Mouse (Mus musculus): ENCODE measurements around the gene Efna3. TPM values are rescaled to one million over a fixed set of nuclear protein-coding genes. Genes with fewer than 3 reads are reported as not detected.

The Efna3 gene
- polyA plus RNA-seq (2015; fragmentation: Nextera tagmentation; extraction: Ambion mirVana): 62.4 and 72.3 TPM in 2 replicates

DNA sequence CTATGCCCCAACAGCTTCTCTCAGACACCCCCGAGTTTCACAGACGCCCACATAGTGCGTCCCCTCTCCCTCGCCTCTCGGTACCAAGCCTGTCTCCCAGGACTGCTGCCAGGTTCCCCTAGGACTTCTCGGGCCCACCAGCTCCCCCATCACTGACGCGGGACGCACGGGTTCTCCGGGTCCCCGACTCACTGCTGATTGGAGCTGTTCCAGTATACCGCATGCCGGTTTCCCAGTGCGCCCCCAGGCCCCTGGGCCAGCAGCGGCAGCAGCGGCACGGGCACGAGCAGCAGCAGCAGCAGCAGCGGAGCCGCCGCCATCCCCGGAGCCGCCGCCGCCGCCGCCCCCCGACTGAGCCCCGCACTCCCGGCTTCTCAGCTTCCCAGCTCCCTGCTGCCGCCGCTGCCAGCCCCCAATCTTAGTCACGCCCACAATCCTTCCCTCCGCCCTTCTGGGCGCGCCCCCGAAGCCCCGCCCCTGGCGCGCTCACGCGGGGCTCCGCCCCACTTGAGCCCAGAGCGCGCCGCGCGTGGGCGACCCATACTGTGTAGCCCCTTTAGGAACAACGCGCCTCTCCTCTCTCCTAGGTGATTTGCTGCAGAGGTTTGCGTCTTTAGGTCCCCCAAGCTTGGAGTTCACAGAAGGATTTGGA lies at the start of gene Efna3:
Gene Efna3, minus strand, starts transcription at position 452 of the 652 bp plus-strand sequence.
- peak within 1 kb of the TSS; percentile 86 for H3K4me2 ChIP-seq
- no peaks in the 10 kb centered on the region for H3K36me3 ChIP-seq
- H3K27me3 ChIP-seq: peaks cover 4% of the 10 kb centered on the region; the same call in 1 of the 2 replicates
- peak; percentile 36 for ATAC-seq (ENCODE audit: low FRiP score, low read depth)
- peak within 1 kb of the TSS; percentile 91 for H3K27ac ChIP-seq (replicated peaks)
- H3K4me3 ChIP-seq: peak within 1 kb of the TSS; percentile 66
- H3K9me3 ChIP-seq: no peaks in the 10 kb centered on the region
- peaks cover 45% of the 10 kb centered on the region for H3K4me1 ChIP-seq (replicated peaks)
- peak within 1 kb of the TSS; percentile 74 for H3K9ac ChIP-seq
- WGBS: under 1% methylated on average over 49 of the region's 53 CpGs

DNA sequence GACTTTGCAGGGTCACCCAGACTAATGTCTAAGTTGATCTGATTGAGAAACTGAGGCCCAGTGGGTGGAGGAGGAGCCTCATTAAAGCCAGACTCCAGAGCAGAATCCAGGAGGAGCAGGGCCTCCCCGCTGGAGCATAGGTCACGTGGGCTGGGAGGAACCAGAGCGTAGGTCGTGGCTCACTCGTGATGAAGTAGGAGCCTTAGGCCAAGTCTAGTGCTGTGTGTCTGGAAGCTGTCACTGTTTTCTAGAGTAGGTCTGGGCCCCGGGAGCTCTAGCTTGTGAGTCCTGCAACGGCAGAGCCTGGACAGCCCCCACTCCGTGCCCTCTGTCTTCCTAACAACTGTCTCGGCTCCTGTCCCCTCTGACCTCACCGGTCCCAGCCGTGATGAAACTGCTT lies 44.6 kb upstream of the Efna3 start:
- WGBS: 73% methylated on average over 11 of the region's 11 CpGs
- no peaks in the 10 kb centered on the region for H3K27me3 ChIP-seq
- no peak overlapping the region for H3K4me2 ChIP-seq
- no peaks in the 10 kb centered on the region for H3K36me3 ChIP-seq
- no peaks in the 10 kb centered on the region for H3K9me3 ChIP-seq
- H3K4me1 ChIP-seq (replicated peaks): no peaks in the 10 kb centered on the region
- no peak for ATAC-seq (ENCODE audit: low FRiP score, low read depth)
- H3K9ac ChIP-seq: no peak overlapping the region
- H3K27ac ChIP-seq (replicated peaks): no peak overlapping the region
- no peak overlapping the region for H3K4me3 ChIP-seq

DNA sequence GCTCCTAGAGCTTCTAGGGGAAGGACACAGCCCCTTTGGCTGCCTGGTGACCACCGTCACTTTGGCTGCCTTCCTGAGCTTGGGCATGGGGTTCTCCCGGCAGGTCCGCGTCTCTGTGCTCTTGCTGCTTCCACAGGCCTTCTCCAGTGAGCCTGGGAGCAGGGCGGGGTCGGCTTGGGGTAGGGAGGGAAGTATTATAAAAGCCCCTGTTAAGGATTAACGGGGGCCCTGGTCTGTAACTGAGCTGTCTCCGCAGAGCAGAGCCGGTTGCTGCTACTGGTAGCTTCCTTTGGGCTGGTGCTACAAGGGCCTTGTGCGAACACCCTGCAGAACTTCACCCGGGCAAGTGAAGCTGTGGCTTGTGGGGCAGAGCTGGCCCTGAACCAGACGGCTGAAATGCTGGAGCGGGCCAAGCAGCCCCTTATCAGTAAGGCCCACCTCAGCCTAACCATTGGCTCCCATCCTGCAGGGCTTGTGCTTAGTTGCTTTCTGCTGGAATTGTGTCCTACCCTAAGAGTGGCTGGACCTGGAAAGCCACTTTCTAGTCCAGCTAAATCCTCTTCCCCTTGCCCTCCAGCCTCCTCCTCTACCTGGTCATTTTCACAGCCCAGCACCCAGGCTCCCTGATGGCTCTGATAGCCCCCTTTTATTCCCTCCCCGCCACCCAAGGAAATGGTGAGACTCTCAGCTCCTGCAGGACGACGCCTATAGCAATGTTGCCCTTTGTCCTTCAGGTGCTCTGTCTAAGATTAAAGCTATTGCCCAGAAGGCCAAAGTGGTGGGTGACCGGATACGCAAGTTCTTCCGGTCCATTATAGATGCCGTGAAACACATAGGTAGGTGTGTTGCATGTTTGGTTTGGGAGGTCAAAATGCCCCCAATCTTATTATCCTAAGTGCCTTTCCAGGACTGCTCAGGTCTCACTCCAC lies 43.0 kb upstream of the Efna3 start:
- Histone ChIP-seq H3K4me2 (no peak overlapping the region), H3K27me3 (no peaks in the 10 kb centered on the region), H3K4me1 (replicated peaks) (no peaks in the 10 kb centered on the region), H3K9me3 (no peaks in the 10 kb centered on the region), H3K4me3 (no peak overlapping the region), H3K27ac (replicated peaks) (no peak overlapping the region), H3K36me3 (no peaks in the 10 kb centered on the region), H3K9ac (no peak overlapping the region)
- WGBS: 74% methylated on average over 20 of the region's 20 CpGs
- ATAC-seq (ENCODE audit: low FRiP score, low read depth): no peak

DNA sequence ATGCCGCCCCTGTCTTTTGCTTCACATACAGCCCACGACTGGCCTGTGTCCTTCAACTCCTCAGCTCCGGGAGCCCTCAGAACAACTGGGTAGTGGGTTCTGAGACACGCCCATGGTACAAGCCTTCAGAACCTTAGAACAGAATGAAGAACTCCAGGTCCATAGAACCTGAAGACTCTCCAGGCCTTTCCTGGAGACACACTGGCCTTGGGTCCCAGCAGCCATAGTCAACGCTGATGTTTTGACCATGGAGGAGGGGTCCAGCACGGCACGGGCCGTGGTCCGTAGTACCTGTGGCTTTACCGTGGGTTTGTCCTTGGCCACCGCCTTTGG lies 42.4 kb upstream of the Efna3 start, which contains the start of gene Dcst1:
Gene Dcst1, minus strand, starts transcription at position 101 of the 333 bp plus-strand sequence.
- no peak within 1 kb of the TSS for H3K4me3 ChIP-seq
- no peaks in the 10 kb centered on the region for H3K27me3 ChIP-seq
- no peak for ATAC-seq (ENCODE audit: low FRiP score, low read depth)
- 82% methylated on average over 11 of the region's 11 CpGs for WGBS
- no peak within 1 kb of the TSS for H3K27ac ChIP-seq (replicated peaks)
- H3K4me2 ChIP-seq: no peak within 1 kb of the TSS
- H3K36me3 ChIP-seq: no peaks in the 10 kb centered on the region
- no peaks in the 10 kb centered on the region for H3K4me1 ChIP-seq (replicated peaks)
- no peaks in the 10 kb centered on the region for H3K9me3 ChIP-seq
- H3K9ac ChIP-seq: no peak within 1 kb of the TSS

DNA sequence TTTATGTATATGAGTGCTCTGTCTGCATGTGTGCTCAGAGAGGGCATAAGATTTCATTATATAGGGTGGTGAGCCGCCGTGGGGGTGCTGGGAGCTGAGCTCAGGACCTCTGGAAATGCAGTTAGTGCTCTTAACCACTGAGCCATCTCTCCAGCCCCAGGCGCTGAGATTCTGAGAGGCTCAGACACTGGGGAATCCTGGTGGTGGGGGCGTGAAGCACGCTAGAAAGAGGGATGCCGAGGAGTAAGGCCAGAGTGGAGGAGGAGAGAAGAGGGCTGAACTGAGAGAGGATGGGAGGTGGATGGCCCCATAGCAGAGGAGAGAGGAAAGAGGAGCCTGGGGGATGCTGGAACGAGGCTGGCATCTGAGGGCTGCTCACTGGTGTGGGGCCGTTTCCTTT lies 41.9 kb upstream of the Efna3 start:
- WGBS: 57% methylated on average over 8 of the region's 8 CpGs
- H3K4me1 ChIP-seq (replicated peaks): no peaks in the 10 kb centered on the region

DNA sequence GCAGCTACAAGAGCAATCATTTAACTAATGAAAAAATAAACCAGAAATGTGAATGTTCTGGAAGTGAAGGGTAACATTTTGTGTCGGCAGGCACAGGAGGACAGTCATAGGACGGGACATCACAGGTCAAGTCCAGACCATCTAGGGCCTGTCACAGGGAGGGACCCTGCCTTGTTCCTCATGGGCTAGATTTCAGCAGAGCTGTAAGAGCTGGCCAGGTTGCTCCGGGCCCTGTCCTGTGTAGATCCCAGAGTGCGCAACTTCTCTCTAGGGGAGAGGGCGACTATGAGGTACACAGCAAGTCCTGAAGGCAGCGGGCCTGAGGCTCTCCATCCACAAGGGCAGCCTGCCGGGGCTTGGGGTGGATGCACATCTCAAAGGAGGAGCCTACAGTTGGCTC lies 38.9 kb upstream of the Efna3 start, which contains the start of gene Dcst2:
Gene Dcst2, plus strand, starts transcription at position 301 of the 400 bp plus-strand sequence.
- H3K9me3 ChIP-seq: no peaks in the 10 kb centered on the region
- H3K4me1 ChIP-seq (replicated peaks): no peaks in the 10 kb centered on the region
- ATAC-seq (ENCODE audit: low FRiP score, low read depth): no peak
- H3K4me2 ChIP-seq: no peak within 1 kb of the TSS
- no peak within 1 kb of the TSS for H3K4me3 ChIP-seq
- WGBS: 91% methylated on average over 7 of the region's 7 CpGs
- H3K27ac ChIP-seq (replicated peaks): no peak within 1 kb of the TSS
- no peaks in the 10 kb centered on the region for H3K27me3 ChIP-seq
- H3K36me3 ChIP-seq: no peaks in the 10 kb centered on the region
- H3K9ac ChIP-seq: no peak within 1 kb of the TSS

More for the DNA sequence above, 41.9 kb upstream of the Efna3 start:
- Histone ChIP-seq H3K4me3 (no peak overlapping the region), H3K27ac (replicated peaks) (no peak overlapping the region), H3K4me2 (no peak overlapping the region), H3K36me3 (no peaks in the 10 kb centered on the region), H3K9ac (no peak overlapping the region), H3K27me3 (no peaks in the 10 kb centered on the region), H3K9me3 (no peaks in the 10 kb centered on the region)
- ATAC-seq (ENCODE audit: low FRiP score, low read depth): no peak

DNA sequence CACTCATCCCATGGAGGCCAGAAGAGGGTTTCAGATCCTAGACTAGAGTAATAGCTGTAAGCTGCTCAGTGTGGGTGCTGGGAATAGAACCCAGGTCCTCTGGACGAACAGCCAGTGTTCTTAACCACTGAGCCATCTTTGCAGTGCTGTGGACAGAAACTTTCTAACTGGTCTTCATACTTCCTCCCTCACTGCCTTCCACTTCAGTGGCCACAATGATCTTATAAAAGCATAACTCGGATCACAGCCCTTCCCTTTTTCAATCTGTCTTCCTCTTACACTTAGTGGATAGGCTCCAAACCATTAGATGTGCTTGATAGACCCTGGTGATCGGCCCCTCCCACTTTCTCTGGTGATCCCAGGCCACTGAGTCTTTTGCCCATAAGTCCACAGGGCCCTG lies 37.5 kb upstream of the Efna3 start:
- H3K4me3 ChIP-seq: no peak overlapping the region
- H3K27me3 ChIP-seq: no peaks in the 10 kb centered on the region
- WGBS: 84% methylated on average over 3 of the region's 3 CpGs
- no peak overlapping the region for H3K9ac ChIP-seq
- H3K4me2 ChIP-seq: no peak overlapping the region
- no peaks in the 10 kb centered on the region for H3K9me3 ChIP-seq
- H3K4me1 ChIP-seq (replicated peaks): no peaks in the 10 kb centered on the region
- H3K36me3 ChIP-seq: no peaks in the 10 kb centered on the region
- ATAC-seq (ENCODE audit: low FRiP score, low read depth): no peak
- no peak overlapping the region for H3K27ac ChIP-seq (replicated peaks)

DNA sequence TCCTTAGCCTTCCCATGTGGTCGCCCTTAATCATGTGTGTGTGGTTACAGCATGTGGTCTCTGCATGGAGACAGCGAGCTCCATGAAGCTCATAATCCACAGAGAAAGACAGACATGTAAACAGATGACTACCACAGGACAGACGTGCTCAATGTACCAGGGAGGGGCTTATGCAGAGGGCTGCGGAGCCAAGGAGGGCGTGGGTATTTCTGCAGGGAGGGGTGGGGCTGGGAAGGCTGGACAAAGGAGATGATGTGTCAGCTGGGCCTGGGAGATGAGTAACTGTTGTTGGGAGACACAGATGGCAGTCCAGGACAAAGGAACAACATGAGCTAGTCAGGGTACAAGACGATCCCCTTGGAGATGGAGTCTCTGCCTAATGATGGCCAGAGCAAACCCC lies 36.9 kb upstream of the Efna3 start:
- no peak for ATAC-seq (ENCODE audit: low FRiP score, low read depth)
- WGBS: 60% methylated on average over 6 of the region's 6 CpGs
- no peak overlapping the region for H3K9ac ChIP-seq

DNA sequence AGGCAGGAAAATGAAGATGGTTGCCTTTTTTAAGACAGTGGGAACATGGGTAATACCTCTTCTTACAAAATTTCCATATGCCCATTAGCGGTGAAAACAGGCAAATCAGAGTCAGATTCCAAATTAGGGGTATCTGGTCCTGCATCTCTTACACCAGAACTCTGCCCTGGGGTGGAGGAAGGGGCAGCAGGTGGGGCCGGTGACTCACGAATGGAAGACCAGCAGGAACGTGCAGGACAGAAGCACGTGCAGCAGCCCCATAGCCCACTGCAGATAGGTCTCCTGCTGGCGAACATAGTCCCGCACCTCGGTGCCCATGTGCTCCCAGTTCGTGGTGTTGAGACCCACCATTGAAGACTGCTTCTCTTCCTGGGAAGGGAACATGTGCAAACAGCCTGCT lies 33.3 kb upstream of the Efna3 start:
- H3K4me1 ChIP-seq (replicated peaks): no peaks in the 10 kb centered on the region
- no peak overlapping the region for H3K9ac ChIP-seq
- no peak overlapping the region for H3K4me2 ChIP-seq
- ATAC-seq (ENCODE audit: low FRiP score, low read depth): no peak
- no peaks in the 10 kb centered on the region; the same call in 1 of the 2 replicates for H3K27me3 ChIP-seq
- H3K36me3 ChIP-seq: no peaks in the 10 kb centered on the region
- H3K9me3 ChIP-seq: no peaks in the 10 kb centered on the region
- no peak overlapping the region for H3K4me3 ChIP-seq
- WGBS: 65% methylated on average over 9 of the region's 9 CpGs
- H3K27ac ChIP-seq (replicated peaks): no peak overlapping the region

More for the DNA sequence above, 36.9 kb upstream of the Efna3 start:
- H3K27me3 ChIP-seq: no peaks in the 10 kb centered on the region
- no peaks in the 10 kb centered on the region for H3K4me1 ChIP-seq (replicated peaks)
- no peaks in the 10 kb centered on the region for H3K9me3 ChIP-seq
- no peaks in the 10 kb centered on the region for H3K36me3 ChIP-seq
- no peak overlapping the region for H3K4me3 ChIP-seq
- no peak overlapping the region for H3K4me2 ChIP-seq
- H3K27ac ChIP-seq (replicated peaks): no peak overlapping the region

DNA sequence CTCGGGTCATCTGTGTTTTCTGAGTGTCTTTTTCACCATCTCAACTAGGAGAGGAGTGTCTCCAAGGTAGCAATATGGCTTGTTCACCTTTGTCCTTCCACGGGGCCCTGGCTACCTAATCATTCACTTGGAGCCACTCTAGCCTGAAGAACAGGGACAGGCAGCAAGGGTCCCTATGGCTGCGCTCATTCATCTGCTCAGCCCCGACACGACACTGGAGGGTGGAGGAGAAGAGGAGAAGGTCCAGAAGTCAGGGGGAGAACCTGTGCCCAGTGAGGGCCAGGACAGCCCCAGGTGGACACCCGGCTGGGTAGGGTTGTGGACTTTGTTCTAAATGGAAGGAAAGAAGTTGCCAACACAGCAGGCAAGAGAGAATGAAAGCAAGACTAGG lies 32.7 kb upstream of the Efna3 start:
- H3K27ac ChIP-seq (replicated peaks): no peak overlapping the region
- H3K9ac ChIP-seq: no peak overlapping the region
- no peak overlapping the region for H3K4me2 ChIP-seq
- H3K4me3 ChIP-seq: no peak overlapping the region
- WGBS: 77% methylated on average over 6 of the region's 6 CpGs
- no peaks in the 10 kb centered on the region for H3K9me3 ChIP-seq
- no peaks in the 10 kb centered on the region; the same call in 1 of the 2 replicates for H3K27me3 ChIP-seq
- peaks cover 4% of the 10 kb centered on the region for H3K4me1 ChIP-seq (replicated peaks)
- no peak for ATAC-seq (ENCODE audit: low FRiP score, low read depth)
- H3K36me3 ChIP-seq: no peaks in the 10 kb centered on the region

DNA sequence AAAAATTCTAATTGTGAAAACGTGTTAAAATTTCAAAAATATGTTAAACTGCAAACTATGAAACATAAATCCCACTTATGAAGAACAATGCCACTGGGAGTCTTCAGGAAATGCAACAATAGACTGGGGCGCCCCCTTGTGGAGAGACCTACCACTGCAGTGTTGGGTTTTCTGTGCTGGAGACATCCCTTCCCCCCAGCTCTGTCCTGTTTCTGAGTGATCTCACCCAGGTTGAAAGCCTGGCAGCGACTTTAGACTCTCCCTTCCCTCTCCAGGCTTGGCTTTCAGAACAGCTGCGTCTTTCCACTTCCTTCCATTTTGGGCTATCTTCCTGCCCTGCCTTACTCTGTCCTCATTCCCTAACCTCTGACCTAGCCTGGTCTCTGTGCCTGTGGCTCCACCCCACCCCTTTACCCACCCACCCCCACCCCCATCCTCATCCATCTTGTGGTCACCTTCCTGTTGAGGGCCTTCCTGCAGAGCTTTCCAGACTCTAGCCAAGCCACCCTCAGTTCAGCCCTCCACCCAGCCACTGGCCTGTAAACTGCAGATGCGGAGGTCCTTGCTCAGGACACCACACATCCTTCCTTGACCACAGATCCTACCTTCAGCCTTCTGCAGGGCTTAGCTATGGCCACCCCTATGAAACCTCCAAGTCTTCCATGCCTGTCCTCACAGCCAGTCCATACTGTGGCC lies 32.2 kb upstream of the Efna3 start:
- no peaks in the 10 kb centered on the region for H3K9me3 ChIP-seq
- H3K9ac ChIP-seq: no peak overlapping the region
- no peak overlapping the region for H3K4me3 ChIP-seq
- H3K4me2 ChIP-seq: no peak overlapping the region
- peaks cover 7% of the 10 kb centered on the region for H3K4me1 ChIP-seq (replicated peaks)
- 16% methylated on average over 5 of the region's 5 CpGs for WGBS
- H3K27me3 ChIP-seq: no peaks in the 10 kb centered on the region; the same call in 1 of the 2 replicates
- no peaks in the 10 kb centered on the region for H3K36me3 ChIP-seq
- no peak overlapping the region for H3K27ac ChIP-seq (replicated peaks)
- ATAC-seq (ENCODE audit: low FRiP score, low read depth): no peak

DNA sequence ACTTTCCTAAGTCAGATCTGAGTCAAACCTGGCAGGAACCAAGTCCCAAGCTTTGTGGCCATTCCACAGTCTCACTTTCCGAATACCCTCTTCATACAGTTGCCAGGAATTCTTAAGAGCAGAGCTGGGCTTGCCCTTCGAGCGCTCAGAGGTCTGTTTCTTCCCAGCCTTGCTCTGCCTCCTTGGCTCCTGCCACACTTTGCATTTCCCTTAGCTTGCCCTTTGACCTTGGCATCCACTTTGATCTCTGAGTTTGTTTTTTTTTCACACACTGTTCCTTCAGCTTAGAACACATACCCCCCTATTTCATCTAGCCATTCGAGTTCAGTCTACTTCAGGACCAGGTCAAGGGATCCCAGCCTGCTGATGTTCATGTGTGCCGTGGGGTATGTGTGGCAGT lies 28.5 kb upstream of the Efna3 start:
- H3K9ac ChIP-seq: no peak overlapping the region
- H3K9me3 ChIP-seq: no peaks in the 10 kb centered on the region
- WGBS: 74% methylated on average over 5 of the region's 5 CpGs
- ATAC-seq (ENCODE audit: low FRiP score, low read depth): no peak
- H3K27me3 ChIP-seq: peaks cover 4% of the 10 kb centered on the region
- no peak overlapping the region for H3K4me2 ChIP-seq
- no peak overlapping the region for H3K4me3 ChIP-seq
- H3K27ac ChIP-seq (replicated peaks): no peak overlapping the region
- H3K4me1 ChIP-seq (replicated peaks): peaks cover 16% of the 10 kb centered on the region
- no peaks in the 10 kb centered on the region for H3K36me3 ChIP-seq
